Mouse (Mus musculus): ENCODE data around the gene Krtap26-1. TPM values are rescaled to one million over a fixed set of nuclear protein-coding genes. Genes with fewer than 3 reads are reported as not detected.

Krtap26-1 gene
- polyA plus RNA-seq (2012; rRNA removed), result not detected in 2 replicates

DNA sequence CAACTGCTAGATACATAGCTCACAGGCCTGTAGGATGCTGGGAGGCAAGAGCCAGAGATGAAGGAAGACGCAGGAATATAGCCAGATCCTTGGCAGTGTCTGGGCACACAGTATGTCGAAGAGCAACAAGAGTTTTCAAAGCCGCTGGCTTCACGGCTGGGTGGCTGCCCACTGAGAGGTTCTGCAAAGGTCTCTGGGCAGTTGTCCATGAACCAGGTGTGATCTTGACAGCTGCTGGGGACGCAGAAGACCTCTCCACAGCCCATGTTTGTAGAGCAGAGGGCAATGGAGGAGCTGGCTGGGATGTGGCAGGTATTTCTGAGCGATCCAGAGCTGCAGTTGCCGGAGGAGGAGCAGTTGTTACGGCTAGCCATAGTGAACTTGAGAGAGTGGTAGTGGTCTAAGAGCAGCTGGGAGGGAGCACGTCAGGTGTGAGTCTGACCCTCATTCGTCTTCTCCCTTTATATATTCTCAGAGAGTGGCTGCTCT, at the start of gene Krtap26-1:
Gene Krtap26-1 (minus strand): TSS at position 439 of the 489 bp plus-strand sequence.

DNA sequence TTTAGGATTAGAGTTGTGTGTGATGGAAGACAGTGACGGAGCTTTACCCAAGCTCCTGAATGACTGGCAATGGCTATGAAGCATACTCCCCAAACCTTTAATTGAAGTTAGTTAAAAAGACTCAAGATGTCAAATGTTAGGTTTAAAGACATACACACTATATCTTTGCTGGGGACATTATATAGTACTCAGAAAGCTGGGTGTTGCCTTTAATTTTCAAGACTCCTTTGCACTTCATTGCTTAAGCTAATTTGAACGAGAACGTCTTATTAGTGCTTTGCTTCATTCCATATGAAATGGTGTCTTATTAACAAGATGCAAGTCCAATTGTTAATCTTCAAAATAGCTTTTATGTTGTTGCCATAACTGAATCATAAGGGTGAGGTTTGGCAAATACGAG, 24.0 kb upstream of the Krtap26-1 start, which contains the start of gene Krtap27-1:
Gene Krtap27-1 (minus strand): TSS at position 101 of the 400 bp plus-strand sequence.

DNA sequence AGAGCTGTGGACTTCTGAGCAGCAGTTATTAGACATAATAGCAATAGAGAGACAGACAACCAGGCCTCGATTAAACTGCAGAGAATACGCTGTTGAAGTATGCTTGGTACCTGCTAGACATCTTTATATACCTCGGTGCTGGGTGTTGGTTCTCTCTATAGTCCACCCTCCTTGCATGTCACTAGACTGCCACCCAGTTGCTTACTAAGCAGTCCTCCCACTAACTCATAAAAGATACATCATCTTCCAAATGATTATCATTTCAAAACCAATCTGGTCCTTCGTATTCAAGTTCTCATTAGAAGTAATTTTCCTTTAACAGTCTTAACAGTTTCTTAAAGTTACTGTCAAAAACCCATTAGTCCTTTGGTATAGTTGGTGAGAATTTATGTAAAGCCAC, 20.0 kb downstream of the Krtap26-1 start, which contains the start of gene 2310079G19Rik:
Gene 2310079G19Rik (minus strand): TSS at position 101 of the 400 bp plus-strand sequence.

DNA sequence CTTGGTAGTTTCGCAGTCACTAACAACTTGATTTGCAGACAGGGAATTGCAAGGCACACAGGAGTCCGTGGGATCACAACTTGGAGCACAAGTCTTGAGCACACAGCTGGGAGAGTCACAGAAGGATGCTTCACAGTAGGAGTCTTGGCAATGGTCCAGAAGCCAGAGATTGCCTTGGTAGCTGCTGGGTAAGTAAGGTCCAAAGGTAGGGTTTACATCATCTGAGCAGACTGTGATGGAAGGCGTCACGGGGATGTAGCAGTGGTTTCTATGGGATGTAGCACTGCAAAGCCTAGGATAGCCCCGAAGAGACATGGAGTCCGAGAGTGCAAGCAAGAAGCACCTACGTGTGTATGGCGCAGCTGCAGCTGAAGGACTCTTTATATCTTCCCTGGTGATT, 35.7 kb downstream of the Krtap26-1 start, which contains the start of gene Krtap24-1:
Gene Krtap24-1 (minus strand): TSS at position 358 of the 400 bp plus-strand sequence.

Other genes starting within 250 kb of the Krtap26-1 start
- 0.04 TPM in 1 of 2 replicates, not detected in the other for gene Cldn17, start 140.8 kb downstream of the Krtap26-1 start, polyA plus RNA-seq (2012; rRNA removed)
- not detected in 2 replicates for gene Cldn8, start 84.6 kb downstream of the Krtap26-1 start, polyA plus RNA-seq (2012; rRNA removed)
- gene Krtap24-1, start 35.5 kb downstream of the Krtap26-1 start, polyA plus RNA-seq (2012; rRNA removed), result not detected in 2 replicates
- not detected in 2 replicates for gene 2310079G19Rik, start 20.1 kb downstream of the Krtap26-1 start, polyA plus RNA-seq (2012; rRNA removed)
- gene Krtap27-1, start 23.9 kb upstream of the Krtap26-1 start, polyA plus RNA-seq (2012; rRNA removed), result not detected in 2 replicates
- gene 2310061N02Rik, start 60.2 kb upstream of the Krtap26-1 start, polyA plus RNA-seq (2012; rRNA removed), result not detected in 2 replicates
- not detected in 2 replicates for gene Krtap13-1, start 81.1 kb upstream of the Krtap26-1 start, polyA plus RNA-seq (2012; rRNA removed)
- gene Krtap13, start 103.8 kb upstream of the Krtap26-1 start, polyA plus RNA-seq (2012; rRNA removed), result not detected in 2 replicates
- not detected in 2 replicates for gene 2310034C09Rik, start 111.1 kb upstream of the Krtap26-1 start, polyA plus RNA-seq (2012; rRNA removed)
- not detected in 2 replicates for gene 2310057N15Rik, start 126.4 kb upstream of the Krtap26-1 start, polyA plus RNA-seq (2012; rRNA removed)
- gene Gm5965, start 130.1 kb upstream of the Krtap26-1 start, polyA plus RNA-seq (2012; rRNA removed), result not detected in 2 replicates
- not detected in 2 replicates for gene Gm20741, start 164.4 kb upstream of the Krtap26-1 start, polyA plus RNA-seq (2012; rRNA removed)
- not detected in 2 replicates for gene Krtap15, start 172.4 kb upstream of the Krtap26-1 start, polyA plus RNA-seq (2012; rRNA removed)
- gene Krtap14, start 178.3 kb upstream of the Krtap26-1 start, polyA plus RNA-seq (2012; rRNA removed), result not detected in 2 replicates
- not detected in 2 replicates for gene Krtap19-1, start 221.6 kb upstream of the Krtap26-1 start, polyA plus RNA-seq (2012; rRNA removed)
- not detected in 2 replicates for gene Krtap19-2, start 226.5 kb upstream of the Krtap26-1 start, polyA plus RNA-seq (2012; rRNA removed)
- gene Krtap19-3, start 230.2 kb upstream of the Krtap26-1 start, polyA plus RNA-seq (2012; rRNA removed), result not detected in 2 replicates
- not detected in 2 replicates for gene Krtap19-4, start 237.3 kb upstream of the Krtap26-1 start, polyA plus RNA-seq (2012; rRNA removed)
- gene Krtap19-5, start 248.7 kb upstream of the Krtap26-1 start, polyA plus RNA-seq (2012; rRNA removed), result not detected in 2 replicates

Data from central nervous system, embryonic 18 days (tissue).